Mouse (Mus musculus): ENCODE measurements at regions not wholly inside any gene's neighbourhood (a gene's known extent, or its start where the extent isn't known, plus 50 kb on each side); places are given as distances from the start of the nearest gene placed in this dataset.

- peak; percentile 66 to 85 for DNase-seq (ENCODE audit: low spot score in 2 of 2)
Observed at GRCm38 (mm10) chr14:60525284-60525962, 108.4 kb upstream of the Spata13 start.

GRCm38 (mm10) chr14:60525979-60526378 lies 107.8 kb upstream of the Spata13 start:
- no peak for DNase-seq (ENCODE audit: low spot score in 2 of 2)

GRCm38 (mm10) chr14:60526832-60527231 lies 107.0 kb upstream of the Spata13 start:
- peak in 1 of 2 experiments; percentile 22 for DNase-seq (ENCODE audit: low spot score in 2 of 2)

- no peak for DNase-seq (ENCODE audit: low spot score in 2 of 2)
Observed at GRCm38 (mm10) chr14:60527951-60528350, 105.8 kb upstream of the Spata13 start.

GRCm38 (mm10) chr14:60528520-60528919 lies 105.3 kb upstream of the Spata13 start:
- no peak for DNase-seq (ENCODE audit: low spot score in 2 of 2)

- no peak for DNase-seq (ENCODE audit: low spot score in 2 of 2)
Observed at GRCm38 (mm10) chr14:60529022-60529421, 104.8 kb upstream of the Spata13 start.

- no peak for DNase-seq (ENCODE audit: low spot score in 2 of 2)
Observed at GRCm38 (mm10) chr14:60529646-60530347, 104.0 kb upstream of the Spata13 start.

- no peak for DNase-seq (ENCODE audit: low spot score in 2 of 2)
Observed at GRCm38 (mm10) chr14:60530348-60530711, 103.5 kb upstream of the Spata13 start.

GRCm38 (mm10) chr14:60530973-60531372 lies 102.8 kb upstream of the Spata13 start:
- DNase-seq (ENCODE audit: low spot score in 2 of 2) = no peak

- DNase-seq (ENCODE audit: low spot score in 2 of 2) = no peak
Observed at GRCm38 (mm10) chr14:60531766-60532165, 102.0 kb upstream of the Spata13 start.

GRCm38 (mm10) chr14:60533452-60534224 lies 100.2 kb upstream of the Spata13 start:
- DNase-seq (ENCODE audit: low spot score in 2 of 2) = no peak

GRCm38 (mm10) chr14:60539040-60539439 lies 94.8 kb upstream of the Spata13 start:
- DNase-seq (ENCODE audit: low spot score in 2 of 2) = no peak

- no peak for DNase-seq (ENCODE audit: low spot score in 2 of 2)
Observed at GRCm38 (mm10) chr14:60540111-60540510, 93.7 kb upstream of the Spata13 start.

GRCm38 (mm10) chr14:60541596-60541995 lies 92.2 kb upstream of the Spata13 start:
- no peak for DNase-seq (ENCODE audit: low spot score in 2 of 2)

GRCm38 (mm10) chr14:60544767-60545166 lies 89.0 kb upstream of the Spata13 start:
- DNase-seq (ENCODE audit: low spot score in 2 of 2) = no peak

- DNase-seq (ENCODE audit: low spot score in 2 of 2) = peak; percentile 57 to 80
Observed at GRCm38 (mm10) chr14:60554222-60554740, 79.5 kb upstream of the Spata13 start.

GRCm38 (mm10) chr14:60556541-60556940 lies 77.3 kb upstream of the Spata13 start:
- peak in 1 of 2 experiments; percentile 5 for DNase-seq (ENCODE audit: low spot score in 2 of 2)

- no peak for DNase-seq (ENCODE audit: low spot score in 2 of 2)
Observed at GRCm38 (mm10) chr14:60557020-60557419, 76.8 kb upstream of the Spata13 start.

GRCm38 (mm10) chr14:60559376-60559775 lies 74.4 kb upstream of the Spata13 start:
- DNase-seq (ENCODE audit: low spot score in 2 of 2) = no peak

- DNase-seq (ENCODE audit: low spot score in 2 of 2) = no peak
Observed at GRCm38 (mm10) chr14:60559826-60560529, 73.8 kb upstream of the Spata13 start.

GRCm38 (mm10) chr14:60576281-60576680 lies 57.5 kb upstream of the Spata13 start:
- no peak for DNase-seq (ENCODE audit: low spot score in 2 of 2)
